Mouse (Mus musculus) brain, embryonic 14.5 days (tissue): ENCODE measurements around the gene Mab21l3.

Experiments
- CTCF ChIP-seq: fragments of 200-500 bp; IDR thresholded peaks from 2 replicates; pipeline ENCODE4 v1.5.1; 2012; ENCODE audit warnings: inconsistent platforms, mild to moderate bottlenecking, moderate library complexity, borderline replicate concordance; ENCODE audit not compliant: insufficient read depth, insufficient read length; ENCODE audit errors: extremely low read depth
- POLR2A ChIP-seq: fragments of 200-500 bp; IDR thresholded peaks from 2 replicates; pipeline ENCODE4 v1.6.1; 2012; ENCODE audit warnings: mild to moderate bottlenecking, inconsistent platforms, borderline replicate concordance; ENCODE audit not compliant: poor library complexity, insufficient read depth, insufficient read length, severe bottlenecking; ENCODE audit errors: extremely low read depth

GRCm38 (mm10) chr3:101807646-101808045 lies 41.1 kb downstream of the Mab21l3 start:
- no peak for TF ChIP-seq CTCF
- no peak for TF ChIP-seq POLR2A
